Mouse (Mus musculus) liver, embryonic 13.5 days (tissue): ENCODE results near the gene Shkbp1. TPM values are rescaled to one million over a fixed set of nuclear protein-coding genes. Genes with fewer than 3 reads are reported as not detected.

ENCODE experiments used
- ATAC-seq: fragments of 200-750 bp; cut with Nextera tagmentation; 2 replicates; pipeline ENCODE4 v1.8.0; 2017; ENCODE audit warnings: low read depth, mild to moderate bottlenecking, moderate number of reproducible peaks, moderate library complexity
- DNase-seq: peaks from one replicate; pipeline ENCODE4 v3.0.0; 2022
- H3K27ac ChIP-seq: fragments of 300-500 bp; sonication (generic); 2 replicates; pipeline ENCODE4 v1.5.1; 2015; ENCODE audit warnings: moderate library complexity, mild to moderate bottlenecking, inconsistent platforms
- H3K27me3 ChIP-seq: fragments of 300-500 bp; sonication (generic); 2 replicates; pipeline ENCODE4 v1.6.1; 2015; ENCODE audit warnings: mild to moderate bottlenecking, inconsistent platforms
- H3K36me3 ChIP-seq: fragments of 300-500 bp; sonication (generic); 2 replicates; pipeline ENCODE4 v1.6.1; 2015; ENCODE audit warnings: mild to moderate bottlenecking, inconsistent platforms
- H3K4me1 ChIP-seq: fragments of 300-500 bp; sonication (generic); replicated peaks from 2 replicates; pipeline ENCODE4 v1.6.1; 2015; ENCODE audit warnings: inconsistent platforms
- H3K4me2 ChIP-seq: fragments of 300-500 bp; sonication (generic); 2 replicates; pipeline ENCODE4 v1.6.1; 2015; ENCODE audit warnings: inconsistent platforms, mild to moderate bottlenecking, moderate library complexity
- H3K4me3 ChIP-seq: fragments of 300-500 bp; sonication (generic); replicated peaks from 2 replicates; pipeline ENCODE4 v1.5.1; 2015; ENCODE audit warnings: mild to moderate bottlenecking, inconsistent platforms
- H3K9ac ChIP-seq: fragments of 300-500 bp; sonication (generic); 2 replicates; pipeline ENCODE4 v1.6.1; 2015; ENCODE audit warnings: mild to moderate bottlenecking, inconsistent platforms
- H3K9me3 ChIP-seq: fragments of 300-500 bp; sonication (generic); replicated peaks from 2 replicates; pipeline ENCODE4 v1.6.1; 2016; ENCODE audit warnings: inconsistent platforms
- WGBS: fragments of 180-500 bp; shearing (Covaris S2); methylation state at CpG from one replicate; pipeline ENCODE4 v1.1.7; 2015; ENCODE audit not compliant: insufficient replicate concordance; 5-methylcytosine and 5-hydroxymethylcytosine counted together
- polyA plus RNA-seq: library from polyadenylated mRNA; unstranded; fragments of >200 nt; fragmentation: Nextera tagmentation; extraction: Ambion mirVana; gene quantifications from 2 replicates; pipeline ENCODE4 v1.2.1, GENCODE M21; 2015

Gene Shkbp1
- polyA plus RNA-seq, 1 experiment from 2014 or later: 23.1 TPM

DNA sequence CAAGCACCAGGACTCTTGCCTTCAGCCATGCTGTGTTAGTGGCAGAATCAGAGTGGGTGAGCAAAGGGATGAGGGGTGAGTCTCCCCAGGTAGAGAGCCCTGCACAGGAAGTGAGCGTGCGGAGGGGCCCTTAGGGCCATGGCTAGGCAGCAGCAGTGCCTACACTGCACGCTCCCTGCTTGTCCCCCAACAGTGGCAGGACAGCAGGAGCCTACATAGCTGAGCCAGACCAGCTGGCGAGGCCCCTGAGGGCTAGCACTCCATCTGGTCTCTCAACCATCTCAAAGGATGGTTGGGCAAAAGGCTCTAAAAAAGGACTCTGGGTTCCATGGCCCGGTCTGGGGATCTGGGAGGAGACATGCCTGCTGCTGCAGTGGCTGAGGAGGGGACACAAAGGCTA, 28.3 kb upstream of the Shkbp1 start:
- ATAC-seq (no peak), DNase-seq (no peak)
- H3K27ac ChIP-seq: peak overlapping the region; percentile 34; the same call in 1 of the 2 replicates
- H3K4me2 ChIP-seq: no peak overlapping the region
- no peaks in the 10 kb centered on the region for H3K36me3 ChIP-seq
- peaks cover 24% of the 10 kb centered on the region for H3K4me1 ChIP-seq
- no peak overlapping the region for H3K4me3 ChIP-seq
- peaks cover 21% of the 10 kb centered on the region for H3K27me3 ChIP-seq
- no peak overlapping the region; the same call in 1 of the 2 replicates for H3K9ac ChIP-seq
- WGBS: 73% methylated on average over 5 of the region's 5 CpGs
- H3K9me3 ChIP-seq: no peaks in the 10 kb centered on the region

DNA sequence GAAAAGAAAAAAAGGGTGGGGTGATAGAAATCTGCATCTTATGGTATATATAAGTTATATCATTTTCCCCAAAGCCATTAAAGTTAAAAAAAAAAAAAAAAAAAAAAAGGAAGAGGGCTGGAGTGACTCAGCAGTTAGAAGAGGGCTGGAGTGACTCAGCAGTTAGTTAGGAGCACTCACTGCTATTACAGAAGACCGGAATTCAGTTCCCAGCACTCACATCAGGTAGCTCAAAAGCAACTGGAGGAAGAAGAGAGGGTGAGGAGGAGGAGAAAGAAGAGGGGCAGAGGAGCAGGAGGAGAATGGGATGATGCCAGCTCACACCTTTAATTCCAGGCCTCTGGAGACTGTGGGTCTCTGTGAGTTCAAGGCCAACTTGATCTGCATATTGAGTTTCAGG, 27.4 kb upstream of the Shkbp1 start:
- H3K4me3 ChIP-seq: no peak overlapping the region
- peaks cover 24% of the 10 kb centered on the region for H3K4me1 ChIP-seq
- H3K9me3 ChIP-seq: no peaks in the 10 kb centered on the region
- no peak overlapping the region; the same call in 1 of the 2 replicates for H3K9ac ChIP-seq
- H3K4me2 ChIP-seq: no peak overlapping the region
- 48% methylated on average over 1 of the region's 1 CpGs for WGBS
- ATAC-seq: peak; percentile 47; the same call in 1 of the 2 replicates
- peak overlapping the region; percentile 37 for H3K27ac ChIP-seq
- H3K27me3 ChIP-seq: peaks cover 28% of the 10 kb centered on the region
- no peaks in the 10 kb centered on the region for H3K36me3 ChIP-seq
- peak; percentile 39 for DNase-seq

DNA sequence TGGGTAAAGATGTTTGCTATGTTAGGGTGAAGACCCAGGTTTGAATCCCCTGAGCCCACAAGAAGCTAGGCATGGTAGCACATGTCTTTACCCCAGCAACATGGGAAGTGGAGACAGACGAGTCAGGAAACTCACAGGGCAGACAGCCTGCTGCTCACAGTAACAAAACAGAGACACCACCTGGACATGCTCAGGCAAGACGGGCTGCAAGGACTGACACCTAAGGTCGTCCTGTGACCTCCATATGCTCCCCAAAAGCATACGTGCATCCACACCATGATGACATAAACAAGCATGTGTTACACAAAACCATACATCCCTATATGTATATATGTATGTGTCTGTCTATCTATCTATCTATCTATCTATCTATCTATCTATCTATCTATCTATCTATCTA, 25.7 kb upstream of the Shkbp1 start:
- no peaks in the 10 kb centered on the region for H3K9me3 ChIP-seq
- ATAC-seq (no peak), DNase-seq (no peak)
- H3K9ac ChIP-seq: no peak overlapping the region
- peaks cover 24% of the 10 kb centered on the region for H3K4me1 ChIP-seq
- H3K4me3 ChIP-seq: no peak overlapping the region
- no peaks in the 10 kb centered on the region for H3K36me3 ChIP-seq
- 51% methylated on average over 4 of the region's 4 CpGs for WGBS
- peaks cover 42% of the 10 kb centered on the region for H3K27me3 ChIP-seq
- H3K27ac ChIP-seq: no peak overlapping the region
- no peak overlapping the region for H3K4me2 ChIP-seq

DNA sequence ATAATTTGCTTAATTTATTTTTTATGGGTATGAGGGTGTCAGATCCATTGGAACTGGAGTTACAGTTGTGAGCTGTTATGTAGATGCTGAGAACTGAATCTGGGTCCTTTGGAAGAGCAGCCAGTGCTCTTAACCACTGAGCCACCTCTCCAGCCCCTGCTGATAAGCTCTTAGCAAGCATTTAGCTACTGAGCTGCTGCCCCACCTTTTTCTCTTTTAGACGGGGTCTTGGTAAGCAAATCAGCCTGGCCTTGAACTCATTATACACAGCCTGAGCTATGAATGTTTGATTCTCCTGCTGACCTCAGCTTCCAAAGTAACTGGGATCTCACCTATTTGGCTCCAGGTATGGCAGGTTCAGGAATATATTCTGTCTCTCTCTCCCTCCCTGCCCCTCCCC, 25.2 kb upstream of the Shkbp1 start:
- no peaks in the 10 kb centered on the region for H3K36me3 ChIP-seq
- H3K4me2 ChIP-seq: no peak overlapping the region
- DNase-seq (no peak), ATAC-seq (no peak)
- H3K27ac ChIP-seq: no peak overlapping the region
- H3K4me3 ChIP-seq: no peak overlapping the region
- H3K9ac ChIP-seq: no peak overlapping the region
- peaks cover 47% of the 10 kb centered on the region for H3K27me3 ChIP-seq
- no peaks in the 10 kb centered on the region for H3K9me3 ChIP-seq
- H3K4me1 ChIP-seq: peaks cover 24% of the 10 kb centered on the region
- WGBS: 4% methylated on average over 1 of the region's 1 CpGs

DNA sequence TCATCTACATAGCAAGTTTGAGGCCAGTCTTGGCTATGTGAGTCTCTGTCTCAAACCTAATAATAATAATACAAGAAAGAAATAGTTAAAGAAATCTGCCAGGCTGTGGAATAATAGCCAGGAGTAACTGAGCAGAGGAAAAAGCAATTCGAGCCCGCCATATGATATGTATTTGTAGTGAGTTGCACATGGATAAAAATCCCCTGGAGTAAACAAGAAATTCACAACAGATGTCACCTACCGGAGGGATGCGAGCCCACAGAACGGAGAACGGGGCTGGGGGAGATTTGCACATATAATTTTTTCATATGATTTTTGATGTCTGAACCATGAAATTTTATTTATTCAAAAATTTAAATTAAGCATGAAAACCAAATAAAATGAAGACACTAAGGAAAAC, 24.0 kb upstream of the Shkbp1 start:
- H3K4me2 ChIP-seq: no peak overlapping the region
- no peak overlapping the region for H3K27ac ChIP-seq
- no peak for ATAC-seq
- H3K27me3 ChIP-seq: peaks cover 56% of the 10 kb centered on the region
- 75% methylated on average over 6 of the region's 6 CpGs for WGBS
- H3K4me1 ChIP-seq: peaks cover 24% of the 10 kb centered on the region
- H3K9ac ChIP-seq: no peak overlapping the region
- DNase-seq: no peak
- no peaks in the 10 kb centered on the region for H3K36me3 ChIP-seq
- no peaks in the 10 kb centered on the region for H3K9me3 ChIP-seq
- no peak overlapping the region for H3K4me3 ChIP-seq

DNA sequence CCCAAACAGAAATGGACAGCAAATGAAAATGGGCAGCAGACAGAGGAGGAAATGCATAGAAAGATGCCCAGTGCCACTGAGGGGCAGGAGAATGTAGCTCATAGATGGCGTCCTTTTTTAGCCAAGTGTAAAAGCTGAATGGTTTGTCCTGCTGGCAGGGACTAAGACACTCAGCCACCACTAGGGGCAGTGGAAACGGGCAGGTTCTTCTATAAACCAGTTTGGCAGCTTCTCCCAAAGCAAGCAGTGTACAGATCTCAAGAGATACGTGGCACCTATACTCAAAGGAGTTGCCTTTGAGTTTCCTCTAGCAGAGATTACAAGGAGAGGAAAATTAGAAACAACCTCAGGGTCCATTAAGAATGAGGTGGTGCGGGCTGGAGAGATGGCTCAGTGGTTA, 22.6 kb upstream of the Shkbp1 start:
- ATAC-seq (no peak), DNase-seq (no peak)
- no peak overlapping the region for H3K4me3 ChIP-seq
- H3K9me3 ChIP-seq: no peaks in the 10 kb centered on the region
- 18% methylated on average over 4 of the region's 4 CpGs for WGBS
- H3K4me1 ChIP-seq: peaks cover 10% of the 10 kb centered on the region
- H3K27me3 ChIP-seq: peaks cover 69% of the 10 kb centered on the region
- no peaks in the 10 kb centered on the region for H3K36me3 ChIP-seq
- no peak overlapping the region for H3K27ac ChIP-seq
- H3K9ac ChIP-seq: no peak overlapping the region
- no peak overlapping the region for H3K4me2 ChIP-seq

DNA sequence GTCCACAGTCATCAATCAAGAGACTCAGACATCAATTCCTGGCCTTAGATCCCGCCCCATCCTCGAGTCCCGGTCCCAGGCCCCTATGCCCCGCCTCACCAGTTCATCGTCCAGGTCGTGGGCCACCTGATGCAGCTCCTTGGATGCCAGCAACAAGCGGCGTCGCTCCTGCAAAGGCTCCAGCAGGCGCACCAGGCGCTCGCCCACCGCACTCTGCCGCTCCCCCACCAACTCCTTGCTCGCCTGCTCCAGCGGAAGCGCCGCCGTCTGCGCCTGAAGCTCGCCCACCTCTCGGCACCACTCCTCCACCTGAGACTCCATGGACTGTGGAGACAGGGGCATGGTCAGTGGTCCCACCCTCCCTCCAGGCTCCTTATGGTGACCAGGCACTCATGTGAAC, 19.5 kb upstream of the Shkbp1 start:
- no peak for ATAC-seq

DNA sequence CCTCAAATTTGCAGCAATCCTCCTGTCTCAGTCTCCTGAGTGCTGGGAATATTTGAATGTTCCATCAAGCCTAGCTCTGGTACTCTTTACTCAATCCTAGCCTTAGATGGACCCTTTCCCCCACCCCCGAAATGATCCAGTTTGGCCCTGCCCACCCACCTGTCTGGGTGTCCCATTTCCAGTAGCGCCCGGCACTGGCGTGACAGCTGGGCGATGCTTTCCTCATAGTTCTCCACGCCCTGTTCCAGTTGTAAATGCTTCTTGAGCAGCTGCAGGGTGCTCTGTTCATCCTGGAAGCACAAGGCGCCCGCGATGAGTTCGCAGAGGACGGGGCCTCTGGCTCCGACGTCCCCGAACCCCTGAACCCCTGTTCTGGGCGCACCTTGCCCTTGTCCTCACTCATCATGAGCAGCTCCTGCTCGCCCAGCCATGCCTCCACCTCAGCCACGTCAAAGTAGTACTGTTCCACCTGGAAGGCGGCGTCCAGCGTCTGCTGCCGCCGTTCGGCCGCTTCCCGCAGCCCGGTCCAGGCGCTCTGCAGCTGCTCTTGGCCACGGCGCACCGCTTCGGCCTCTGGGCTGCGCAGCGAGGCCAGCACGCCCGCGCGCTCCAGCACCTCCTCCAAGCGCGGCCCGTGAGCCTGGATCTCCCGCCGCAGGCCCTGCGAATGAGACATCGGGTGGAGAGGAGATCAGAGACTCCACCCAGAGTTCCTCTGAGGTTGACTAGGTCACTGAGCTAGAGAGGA, 16.1 kb upstream of the Shkbp1 start:
- 0 out of 2 replicates have a peak, but pooled peaks cover 4% of the 10 kb centered on the region for H3K9me3 ChIP-seq
- peaks cover 98% of the 10 kb centered on the region for H3K27me3 ChIP-seq
- H3K27ac ChIP-seq: no peak overlapping the region
- no peak overlapping the region for H3K4me2 ChIP-seq
- ATAC-seq (no peak), DNase-seq (no peak)
- H3K4me3 ChIP-seq: no peak overlapping the region
- no peaks in the 10 kb centered on the region for H3K36me3 ChIP-seq
- H3K9ac ChIP-seq: no peak overlapping the region
- H3K4me1 ChIP-seq: peaks cover 8% of the 10 kb centered on the region
- 8% methylated on average over 44 of the region's 44 CpGs for WGBS

More for the DNA sequence above, 19.5 kb upstream of the Shkbp1 start:
- 4% methylated on average over 22 of the region's 22 CpGs for WGBS
- no peak overlapping the region for H3K4me2 ChIP-seq
- no peak overlapping the region for H3K9ac ChIP-seq
- no peak overlapping the region for H3K27ac ChIP-seq
- no peaks in the 10 kb centered on the region; the same call in 1 of the 2 replicates for H3K4me1 ChIP-seq
- H3K9me3 ChIP-seq: no peaks in the 10 kb centered on the region
- no peaks in the 10 kb centered on the region for H3K36me3 ChIP-seq
- peaks cover 95% of the 10 kb centered on the region for H3K27me3 ChIP-seq
- no peak for DNase-seq
- no peak overlapping the region for H3K4me3 ChIP-seq

DNA sequence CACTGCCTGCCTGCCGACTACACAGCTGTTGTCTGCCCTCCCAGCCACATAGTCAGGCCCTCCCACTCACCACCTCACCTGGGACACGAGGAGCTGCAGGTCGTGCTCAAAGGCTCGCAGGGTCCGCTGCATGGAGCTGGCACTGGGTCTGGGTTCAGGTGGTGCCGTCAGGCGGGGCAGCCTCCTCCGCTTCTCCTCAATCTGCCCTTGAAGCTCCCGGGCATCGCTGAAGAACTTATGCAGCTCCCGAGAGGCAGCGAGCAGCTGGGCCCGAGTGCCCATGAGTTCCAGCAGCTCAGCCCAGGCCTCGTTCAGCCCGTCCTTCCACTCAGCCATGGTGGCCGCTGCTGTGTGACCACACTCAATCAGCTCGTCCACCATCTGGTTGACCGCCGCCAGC, 13.3 kb upstream of the Shkbp1 start:
- no peak overlapping the region for H3K4me2 ChIP-seq
- no peak overlapping the region for H3K9ac ChIP-seq
- no peak overlapping the region for H3K4me3 ChIP-seq
- 69% methylated on average over 19 of the region's 19 CpGs for WGBS
- H3K27me3 ChIP-seq: peaks cover 100% of the 10 kb centered on the region
- 0 out of 2 replicates have a peak, but pooled peaks cover 4% of the 10 kb centered on the region for H3K9me3 ChIP-seq
- H3K4me1 ChIP-seq: peaks cover 12% of the 10 kb centered on the region
- DNase-seq (no peak), ATAC-seq (no peak)
- no peak overlapping the region for H3K27ac ChIP-seq
- H3K36me3 ChIP-seq: no peaks in the 10 kb centered on the region

DNA sequence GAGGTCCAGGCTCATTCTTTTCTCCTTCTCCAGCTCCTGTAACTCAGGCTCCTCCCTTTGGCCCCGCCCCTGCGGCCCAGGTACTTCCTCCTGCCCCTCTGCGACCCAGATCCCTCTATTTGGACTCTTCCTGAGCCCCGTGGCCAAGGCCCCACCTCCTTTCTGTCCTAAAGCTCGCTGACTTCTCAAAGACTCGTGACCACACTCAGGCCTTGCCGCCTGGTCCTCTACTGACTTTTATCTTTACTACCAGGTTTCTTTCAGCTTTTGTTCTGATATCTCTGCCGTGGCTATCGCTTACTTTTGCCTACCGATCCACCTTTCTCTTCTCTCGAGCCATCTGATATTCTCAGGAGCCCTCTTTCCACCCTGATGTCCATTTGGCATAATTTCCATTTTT, 12.2 kb upstream of the Shkbp1 start:
- Histone ChIP-seq H3K4me1 (peaks cover 18% of the 10 kb centered on the region), H3K9ac (no peak overlapping the region)
- no peak for ATAC-seq

DNA sequence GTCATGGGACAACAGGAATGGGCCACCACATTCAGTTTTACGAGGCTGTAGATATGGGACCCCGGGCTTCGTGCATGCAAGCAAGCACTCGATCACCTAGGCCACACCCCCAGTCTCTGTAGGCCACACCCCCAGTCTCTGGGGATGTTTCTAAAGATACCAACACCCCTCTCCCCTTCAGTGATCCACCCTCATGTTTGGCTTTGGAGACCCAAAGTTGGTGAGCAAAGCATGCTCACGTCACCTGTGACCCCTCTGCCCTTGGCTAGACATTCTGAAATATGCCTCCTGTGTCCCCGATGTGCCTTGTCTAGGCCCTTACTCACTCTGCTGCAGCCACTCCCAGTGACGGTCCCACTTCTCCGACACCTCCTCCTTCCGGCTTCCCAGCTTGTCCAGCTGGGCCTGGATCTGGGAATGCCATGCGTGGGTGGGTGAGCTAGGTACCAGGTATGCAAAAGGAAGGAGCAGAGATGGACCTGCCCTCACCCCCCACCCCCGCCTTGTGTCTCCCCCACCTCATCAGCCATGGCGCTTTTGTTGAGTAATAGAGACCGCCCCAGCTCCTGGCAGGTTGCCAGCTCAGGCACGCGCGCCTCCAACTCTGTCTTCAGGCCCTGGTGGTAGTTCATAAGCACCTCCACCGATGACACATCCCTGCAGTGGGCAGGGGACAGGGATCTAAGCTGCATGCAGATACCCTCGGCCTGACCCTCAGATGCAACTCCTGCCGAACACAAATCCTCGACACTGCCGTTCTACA, 10.4 kb upstream of the Shkbp1 start:
- 43% methylated on average over 21 of the region's 21 CpGs for WGBS
- H3K36me3 ChIP-seq: no peaks in the 10 kb centered on the region
- peaks cover 27% of the 10 kb centered on the region for H3K4me1 ChIP-seq
- no peak overlapping the region for H3K27ac ChIP-seq
- DNase-seq: no peak
- no peak overlapping the region for H3K4me3 ChIP-seq
- H3K9me3 ChIP-seq: 0 out of 2 replicates have a peak, but pooled peaks cover 4% of the 10 kb centered on the region
- no peak for ATAC-seq
- H3K9ac ChIP-seq: no peak overlapping the region
- peaks cover 95% of the 10 kb centered on the region for H3K27me3 ChIP-seq
- no peak overlapping the region for H3K4me2 ChIP-seq

More for the DNA sequence above, 12.2 kb upstream of the Shkbp1 start:
- Histone ChIP-seq H3K9me3 (0 out of 2 replicates have a peak, but pooled peaks cover 4% of the 10 kb centered on the region), H3K4me3 (0 out of 2 replicates have a peak overlapping the region, but pooled peaks have one; percentile 8), H3K4me2 (0 out of 2 replicates have a peak overlapping the region, but pooled peaks have one; percentile 1), H3K27me3 (peaks cover 100% of the 10 kb centered on the region), H3K36me3 (no peaks in the 10 kb centered on the region), H3K27ac (no peak overlapping the region)
- 4% methylated on average over 11 of the region's 11 CpGs for WGBS
- no peak for DNase-seq
